Mouse (Mus musculus) megakaryocyte, embryonic 14.5 days (primary cell): ENCODE data around the gene Zfhx3. TPM values are rescaled to one million over a fixed set of nuclear protein-coding genes. Genes with fewer than 3 reads are reported as not detected.

Experiments used
- H3K27me3 ChIP-seq: replicated peaks from 2 replicates; pipeline ENCODE3; 2012; ENCODE audit warnings: inconsistent platforms
- H3K36me3 ChIP-seq: replicated peaks from 2 replicates; pipeline ENCODE3; 2012; ENCODE audit warnings: low read length, inconsistent platforms, mixed read lengths
- H3K4me1 ChIP-seq: 2 replicates; pipeline ENCODE4 v1.6.1; 2012; ENCODE audit warnings: inconsistent platforms
- H3K4me3 ChIP-seq: replicated peaks from 2 replicates; pipeline ENCODE3; 2012; ENCODE audit warnings: moderate library complexity, mild to moderate bottlenecking, inconsistent platforms
- H3K9me3 ChIP-seq: 2 replicates; pipeline ENCODE4 v1.6.1; 2012; ENCODE audit warnings: inconsistent platforms
- FLI1 ChIP-seq: IDR thresholded peaks from 2 replicates; pipeline ENCODE4 v1.6.1; 2012; ENCODE audit warnings: low read length, inconsistent platforms, mixed read lengths
- GATA1 ChIP-seq: IDR thresholded peaks from 3 replicates; pipeline ENCODE4 v1.6.1; 2012; ENCODE audit warnings: mixed read lengths, low read length, inconsistent platforms, borderline replicate concordance
- polyA plus RNA-seq: library from polyadenylated mRNA; stranded (reverse); fragments of >175 nt; gene quantifications from 2 replicates; pipeline ENCODE4 v1.2.3, GENCODE M21; 2012; ENCODE audit warnings: low replicate concordance; ENCODE audit not compliant: insufficient read depth

Zfhx3 gene
- polyA plus RNA-seq, 1 experiment, result 1.1 TPM

GRCm38 (mm10) chr8:108714636-108715415 is 772.4 kb downstream of the Zfhx3 start:
- Histone ChIP-seq H3K4me1 (peaks cover 29% of the 10 kb centered on the region), H3K36me3 (no peaks in the 10 kb centered on the region), H3K27me3 (peaks cover 69% of the 10 kb centered on the region), H3K4me3 (peak overlapping the region; percentile 93), H3K9me3 (no peaks in the 10 kb centered on the region)
- TF ChIP-seq FLI1 (no peak), GATA1 (no peak)

GRCm38 (mm10) chr8:108715416-108715948 is 773.0 kb downstream of the Zfhx3 start:
- no peak for TF ChIP-seq FLI1
- no peak for TF ChIP-seq GATA1
- Histone ChIP-seq H3K4me1 (peaks cover 29% of the 10 kb centered on the region), H3K9me3 (no peaks in the 10 kb centered on the region), H3K4me3 (peak overlapping the region; percentile 93), H3K27me3 (peaks cover 71% of the 10 kb centered on the region), H3K36me3 (no peaks in the 10 kb centered on the region)

GRCm38 (mm10) chr8:108716291-108716811 is 773.9 kb downstream of the Zfhx3 start:
- no peaks in the 10 kb centered on the region for H3K9me3 ChIP-seq
- H3K36me3 ChIP-seq, result no peaks in the 10 kb centered on the region
- peaks cover 35% of the 10 kb centered on the region for H3K4me1 ChIP-seq
- H3K4me3 ChIP-seq, result no peak overlapping the region
- TF ChIP-seq FLI1, result no peak
- no peak for TF ChIP-seq GATA1
- H3K27me3 ChIP-seq, result peaks cover 71% of the 10 kb centered on the region

DNA sequence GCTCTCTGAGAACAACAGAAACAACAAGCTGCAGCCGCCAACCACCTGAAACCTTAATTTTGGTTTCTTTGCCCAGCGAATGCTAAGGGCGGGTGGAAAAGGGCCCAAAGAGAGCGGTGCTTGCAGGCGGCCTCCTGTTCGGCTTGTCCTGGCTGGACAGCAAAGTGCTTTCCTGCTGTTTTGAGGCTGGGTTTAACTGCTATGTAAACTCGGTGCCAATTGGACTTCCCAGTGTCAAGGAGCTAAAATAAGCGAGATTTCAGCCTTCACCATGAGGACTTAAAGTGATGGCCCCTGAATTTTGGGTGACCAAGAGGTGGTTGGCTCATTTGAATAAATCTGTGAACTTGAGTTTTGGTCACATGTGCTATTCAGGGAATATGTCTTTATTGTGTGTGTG is 775.1 kb downstream of the Zfhx3 start:
- no peak for TF ChIP-seq FLI1
- TF ChIP-seq GATA1, result no peak
- Histone ChIP-seq H3K4me1 (peaks cover 44% of the 10 kb centered on the region), H3K9me3 (no peaks in the 10 kb centered on the region), H3K4me3 (no peak overlapping the region), H3K27me3 (peaks cover 61% of the 10 kb centered on the region), H3K36me3 (no peaks in the 10 kb centered on the region)

- H3K4me3 ChIP-seq, result no peak overlapping the region
- no peaks in the 10 kb centered on the region for H3K9me3 ChIP-seq
- peaks cover 57% of the 10 kb centered on the region for H3K27me3 ChIP-seq
- H3K4me1 ChIP-seq, result peaks cover 49% of the 10 kb centered on the region
- TF ChIP-seq FLI1 (no peak), GATA1 (no peak)
- H3K36me3 ChIP-seq, result no peaks in the 10 kb centered on the region
These were observed 775.6 kb downstream of the Zfhx3 start for GRCm38 (mm10) chr8:108718031-108718430.

GRCm38 (mm10) chr8:108720840-108721239 is 778.4 kb downstream of the Zfhx3 start:
- TF ChIP-seq FLI1 (no peak), GATA1 (no peak)

GRCm38 (mm10) chr8:108722671-108723513 is 780.4 kb downstream of the Zfhx3 start:
- no peaks in the 10 kb centered on the region for H3K36me3 ChIP-seq
- peak overlapping the region; percentile 83 for H3K4me3 ChIP-seq
- peaks cover 65% of the 10 kb centered on the region for H3K4me1 ChIP-seq
- peaks cover 17% of the 10 kb centered on the region for H3K27me3 ChIP-seq
- no peaks in the 10 kb centered on the region for H3K9me3 ChIP-seq
- TF ChIP-seq GATA1 (no peak), FLI1 (no peak)

More at GRCm38 (mm10) chr8:108720840-108721239, 778.4 kb downstream of the Zfhx3 start:
- H3K36me3 ChIP-seq, result no peaks in the 10 kb centered on the region
- H3K9me3 ChIP-seq, result no peaks in the 10 kb centered on the region
- H3K27me3 ChIP-seq, result peaks cover 31% of the 10 kb centered on the region
- H3K4me1 ChIP-seq, result peaks cover 61% of the 10 kb centered on the region
- no peak overlapping the region for H3K4me3 ChIP-seq

- H3K9me3 ChIP-seq, result no peaks in the 10 kb centered on the region
- H3K36me3 ChIP-seq, result no peaks in the 10 kb centered on the region
- H3K4me3 ChIP-seq, result peak overlapping the region; percentile 44
- no peak for TF ChIP-seq FLI1
- H3K27me3 ChIP-seq, result peaks cover 14% of the 10 kb centered on the region
- H3K4me1 ChIP-seq, result peaks cover 60% of the 10 kb centered on the region
These were observed 781.2 kb downstream of the Zfhx3 start for GRCm38 (mm10) chr8:108723636-108724035.

DNA sequence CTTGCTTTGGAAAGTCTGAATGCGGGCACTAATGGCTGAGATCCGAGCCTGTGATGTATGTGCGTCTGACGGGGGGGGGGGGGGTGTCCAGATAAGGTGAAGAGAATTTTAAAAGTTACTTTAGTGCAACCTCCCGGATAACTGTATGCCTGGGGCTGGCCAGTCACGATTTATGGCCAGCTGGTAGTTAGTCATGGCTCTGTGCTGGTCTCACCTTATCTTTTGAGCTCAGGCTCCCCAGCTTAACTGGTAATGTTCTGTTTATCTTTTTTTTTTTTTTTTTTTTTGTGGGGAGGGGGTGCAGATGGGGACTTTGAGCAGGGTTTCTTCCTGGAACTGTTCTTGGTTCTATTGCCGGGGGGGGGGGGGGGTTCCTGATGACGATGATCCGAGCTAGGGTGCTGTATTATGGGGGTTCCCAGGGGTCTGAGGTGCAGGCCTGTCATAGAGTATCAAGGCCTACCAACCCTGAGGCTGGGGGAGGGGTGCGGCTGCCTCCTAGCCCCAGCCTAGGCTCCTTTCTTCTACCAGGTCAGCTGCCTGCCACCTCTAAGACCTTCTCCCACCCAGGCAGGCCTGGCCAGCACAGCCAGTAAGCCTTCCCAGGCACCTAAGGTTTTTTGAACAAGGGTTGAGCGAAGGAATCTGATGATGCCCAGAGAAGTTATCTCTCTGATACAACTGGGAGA is 782.5 kb downstream of the Zfhx3 start:
- Histone ChIP-seq H3K4me1 (peaks cover 68% of the 10 kb centered on the region), H3K27me3 (peaks cover 11% of the 10 kb centered on the region), H3K36me3 (no peaks in the 10 kb centered on the region), H3K9me3 (no peaks in the 10 kb centered on the region), H3K4me3 (no peak overlapping the region)
- TF ChIP-seq FLI1, result no peak
- no peak for TF ChIP-seq GATA1
